Mouse (Mus musculus) liver, postnatal 0 days (tissue): ENCODE results near the gene Csad.

Experiments used
- CTCF ChIP-seq: sonication (generic); IDR thresholded peaks from 2 replicates; pipeline ENCODE4 v1.5.1; 2016; ENCODE audit warnings: antibody characterized with exemption, low read depth
- EP300 ChIP-seq: IDR thresholded peaks from 2 replicates; pipeline ENCODE4 v1.6.1; 2016; ENCODE audit warnings: antibody characterized with exemption, low read depth, mild to moderate bottlenecking

DNA sequence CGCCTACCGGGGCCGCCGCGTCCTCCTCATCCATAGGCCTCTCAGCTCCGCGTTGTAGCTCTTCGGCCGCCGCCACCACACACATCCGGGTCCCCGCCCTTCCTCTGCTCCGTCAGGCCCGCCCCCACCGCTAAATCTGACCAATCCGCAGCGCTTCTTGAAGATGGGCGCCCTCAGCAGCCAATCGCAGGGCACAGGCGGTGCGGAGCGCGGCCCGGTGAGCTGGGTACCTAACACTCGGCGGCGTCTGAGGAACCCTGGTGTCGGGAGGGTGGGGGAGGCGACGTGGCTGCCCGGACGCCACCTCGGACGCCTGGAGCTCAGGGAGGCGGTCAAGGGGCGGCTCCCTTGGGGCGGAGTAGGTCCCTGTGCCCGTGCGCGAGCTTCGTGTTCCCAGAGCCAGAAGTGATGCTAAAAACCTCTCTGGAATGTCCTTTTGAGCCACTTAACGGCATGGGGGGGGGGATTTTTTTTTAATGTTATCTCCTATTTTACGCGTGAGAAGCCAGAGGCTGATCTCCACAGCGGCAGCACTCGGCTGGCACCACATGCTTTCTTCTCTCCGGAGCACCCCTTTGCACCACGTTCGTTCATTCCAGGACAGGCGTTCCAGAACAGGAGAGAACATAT lies 68.3 kb downstream of the Csad start, which contains the start of gene Spryd3:
- no peak for TF ChIP-seq CTCF
- no peak for TF ChIP-seq EP300
